Mouse (Mus musculus) heart, postnatal 0 days (tissue): Measurements from ENCODE around the gene Sin3b.
"Not testable (repeated sequence)": the region's sequence is repeated elsewhere in the genome, so short reads cannot be mapped to it uniquely, and the experiment has no call there.

Experiments used
- CTCF ChIP-seq: IDR thresholded peaks from 2 replicates; pipeline ENCODE4 v1.5.1; 2016; ENCODE audit warnings: antibody characterized with exemption, control low read depth, low read depth
- EP300 ChIP-seq: IDR thresholded peaks from 2 replicates; pipeline ENCODE4 v1.6.1; 2016; ENCODE audit warnings: antibody characterized with exemption, low read depth

- TF ChIP-seq CTCF, EP300: not testable (repeated sequence)
Measured at GRCm38 (mm10) chr8:72683572-72684099, 39.4 kb upstream of the Sin3b start.
